Mouse (Mus musculus): ENCODE measurements at regions not wholly inside any gene's neighbourhood (a gene's known extent, or its start where the extent isn't known, plus 50 kb on each side); places are given as distances from the start of the nearest gene placed in this dataset.

DNA sequence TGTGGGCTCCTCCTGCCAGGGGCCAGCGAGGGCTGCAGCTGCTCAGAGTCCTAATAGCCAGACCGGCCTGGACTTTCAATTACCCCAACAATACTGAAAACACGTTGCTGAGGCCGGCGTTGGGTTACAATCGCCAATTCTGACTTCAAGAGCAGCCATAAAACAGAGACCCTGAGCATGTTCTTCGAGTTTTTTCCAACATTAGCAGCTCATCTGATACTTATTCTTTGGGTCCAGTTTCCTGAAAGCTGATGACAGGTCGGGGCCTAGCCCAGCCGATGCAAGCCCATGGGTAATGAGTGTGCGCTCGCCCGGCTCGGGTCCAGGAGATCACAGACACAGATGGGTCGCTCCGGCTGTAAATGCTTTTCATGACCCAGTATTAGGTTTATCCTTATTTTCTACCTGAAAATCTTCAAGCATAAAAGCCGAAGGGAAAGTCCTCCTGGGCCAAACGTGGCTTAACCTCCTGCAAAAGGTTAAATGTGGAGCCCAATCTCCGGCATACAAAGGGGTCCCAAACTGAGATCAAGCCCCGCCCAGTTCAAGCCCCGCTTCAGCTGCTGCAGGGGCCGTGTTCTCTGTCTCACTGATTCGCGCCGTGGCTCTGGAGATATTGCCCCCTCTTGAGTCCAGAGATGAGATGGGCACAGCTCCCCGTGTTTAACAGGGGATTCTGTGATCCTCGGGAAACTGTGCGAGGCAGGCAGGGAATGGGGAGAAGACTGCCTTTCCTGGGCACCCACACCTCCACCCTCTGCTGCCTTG lies 73.6 kb upstream of the Actrt2 start:
- H3K9me3 ChIP-seq (ENCODE audit: control insufficient read depth, low read length), result no peaks in the 10 kb centered on the region
- H3K4me2 ChIP-seq (ENCODE audit: low read depth), result no peak overlapping the region
- H3K27ac ChIP-seq, result no peak overlapping the region
- ATAC-seq (ENCODE audit: insufficient read depth) (no peak), DNase-seq (ENCODE audit: low read depth in 3 of 3, low spot score in 3 of 3) (no peak)
- TF ChIP-seq EP300 (IDR thresholded peaks at IDR 0.05; ENCODE audit: low read depth) (no peak), CTCF (IDR thresholded peaks at IDR 0.05; ENCODE audit: low read depth) (no peak)
- H3K4me1 ChIP-seq (replicated peaks; ENCODE audit: control insufficient read depth in 2 of 2, insufficient read depth in 2 of 2, low read length in 1 of 2), result no peaks in the 10 kb centered on the region
- H3K4me3 ChIP-seq (ENCODE audit: insufficient read depth in 1 of 2, low read depth in 2 of 2, low read length in 2 of 2), result no peak overlapping the region
- no peaks in the 10 kb centered on the region for H3K36me3 ChIP-seq (replicated peaks; ENCODE audit: control insufficient read depth, insufficient read depth, low read depth)
- no peaks in the 10 kb centered on the region for H3K27me3 ChIP-seq (ENCODE audit: control insufficient read depth, insufficient read depth, low read length)
- WGBS (ENCODE audit: insufficient replicate concordance), result 51% methylated on average over 27 of the region's 27 CpGs
- no peak overlapping the region for H3K9ac ChIP-seq (replicated peaks)

DNA sequence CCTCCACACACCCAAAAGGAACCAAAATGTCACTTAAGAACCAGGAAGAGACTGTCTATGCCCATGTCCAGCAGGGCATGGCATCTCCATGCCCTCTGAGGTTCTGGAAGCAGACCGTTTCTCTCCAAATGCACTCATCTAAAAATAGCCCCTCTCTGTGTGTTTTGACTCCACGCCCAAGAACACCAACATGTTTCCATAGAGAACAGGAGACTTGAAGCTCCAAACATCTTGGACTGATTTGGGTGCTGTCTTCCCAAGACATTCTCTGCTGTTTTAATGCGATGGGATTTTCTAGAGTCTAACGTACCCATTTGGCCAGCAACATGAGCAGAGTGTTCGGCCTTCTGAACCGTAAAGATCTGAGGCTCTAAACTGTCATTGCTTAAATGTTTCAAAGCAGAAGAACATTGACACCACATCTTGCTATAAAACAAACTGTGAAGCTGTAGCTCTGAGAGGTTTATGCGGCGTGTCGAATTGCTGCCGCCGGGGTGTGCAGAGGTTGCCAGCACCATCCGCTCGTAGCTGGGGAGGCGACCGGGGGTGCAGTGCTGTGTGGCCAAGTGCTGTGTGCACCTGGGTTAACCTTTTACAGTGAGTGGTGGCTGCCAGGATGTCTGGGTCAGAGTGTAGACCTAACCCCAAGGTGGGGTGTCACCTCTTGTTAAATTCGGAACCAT lies 78.8 kb upstream of the Actrt2 start:
- TF ChIP-seq EP300 (IDR thresholded peaks at IDR 0.05; ENCODE audit: low read depth) (no peak), CTCF (IDR thresholded peaks at IDR 0.05; ENCODE audit: low read depth) (no peak)
- no peaks in the 10 kb centered on the region for H3K4me1 ChIP-seq (replicated peaks; ENCODE audit: control insufficient read depth in 2 of 2, insufficient read depth in 2 of 2, low read length in 1 of 2)

DNA sequence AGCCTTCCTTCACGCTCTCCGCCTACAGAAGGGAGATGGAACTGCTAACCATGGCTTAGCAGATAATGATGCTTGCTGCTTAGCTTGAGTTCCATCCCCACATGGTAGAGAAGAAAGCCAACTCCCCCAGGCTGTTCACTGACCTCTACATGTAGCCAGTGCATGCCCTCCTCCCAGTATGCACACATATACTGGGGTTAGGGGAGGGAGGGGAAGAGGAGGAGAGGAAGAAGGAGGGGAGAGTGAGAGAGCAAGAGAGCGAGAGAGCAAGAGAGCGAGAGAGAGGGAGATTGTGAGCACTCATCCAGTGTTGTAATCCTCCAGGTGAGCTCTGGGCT lies 79.3 kb upstream of the Actrt2 start:
- H3K9me3 ChIP-seq (ENCODE audit: control insufficient read depth, low read length), result no peaks in the 10 kb centered on the region
- ATAC-seq (ENCODE audit: insufficient read depth) (no peak), DNase-seq (ENCODE audit: low read depth in 3 of 3, low spot score in 3 of 3) (no peak)
- WGBS (ENCODE audit: insufficient replicate concordance), result 64% methylated on average over 4 of the region's 4 CpGs
- no peak overlapping the region for H3K27ac ChIP-seq
- H3K27me3 ChIP-seq (ENCODE audit: control insufficient read depth, insufficient read depth, low read length), result no peaks in the 10 kb centered on the region
- no peak overlapping the region for H3K4me2 ChIP-seq (ENCODE audit: low read depth)
- no peaks in the 10 kb centered on the region for H3K4me1 ChIP-seq (replicated peaks; ENCODE audit: control insufficient read depth in 2 of 2, insufficient read depth in 2 of 2, low read length in 1 of 2)
- no peak for TF ChIP-seq CTCF (IDR thresholded peaks at IDR 0.05; ENCODE audit: low read depth)
- TF ChIP-seq EP300 (IDR thresholded peaks at IDR 0.05; ENCODE audit: low read depth), result no peak
- H3K4me3 ChIP-seq (ENCODE audit: insufficient read depth in 1 of 2, low read depth in 2 of 2, low read length in 2 of 2), result no peak overlapping the region
- H3K9ac ChIP-seq (replicated peaks), result no peak overlapping the region
- H3K36me3 ChIP-seq (replicated peaks; ENCODE audit: control insufficient read depth, insufficient read depth, low read depth), result no peaks in the 10 kb centered on the region

More for the DNA sequence above, 78.8 kb upstream of the Actrt2 start:
- H3K4me3 ChIP-seq (ENCODE audit: insufficient read depth in 1 of 2, low read depth in 2 of 2, low read length in 2 of 2), result no peak overlapping the region
- no peaks in the 10 kb centered on the region for H3K9me3 ChIP-seq (ENCODE audit: control insufficient read depth, low read length)
- WGBS (ENCODE audit: insufficient replicate concordance), result 73% methylated on average over 16 of the region's 16 CpGs
- ATAC-seq (ENCODE audit: insufficient read depth) (no peak), DNase-seq (ENCODE audit: low read depth in 3 of 3, low spot score in 3 of 3) (no peak)
- no peaks in the 10 kb centered on the region for H3K36me3 ChIP-seq (replicated peaks; ENCODE audit: control insufficient read depth, insufficient read depth, low read depth)
- no peak overlapping the region for H3K4me2 ChIP-seq (ENCODE audit: low read depth)
- H3K27ac ChIP-seq, result no peak overlapping the region
- H3K9ac ChIP-seq (replicated peaks), result no peak overlapping the region
- H3K27me3 ChIP-seq (ENCODE audit: control insufficient read depth, insufficient read depth, low read length), result no peaks in the 10 kb centered on the region

DNA sequence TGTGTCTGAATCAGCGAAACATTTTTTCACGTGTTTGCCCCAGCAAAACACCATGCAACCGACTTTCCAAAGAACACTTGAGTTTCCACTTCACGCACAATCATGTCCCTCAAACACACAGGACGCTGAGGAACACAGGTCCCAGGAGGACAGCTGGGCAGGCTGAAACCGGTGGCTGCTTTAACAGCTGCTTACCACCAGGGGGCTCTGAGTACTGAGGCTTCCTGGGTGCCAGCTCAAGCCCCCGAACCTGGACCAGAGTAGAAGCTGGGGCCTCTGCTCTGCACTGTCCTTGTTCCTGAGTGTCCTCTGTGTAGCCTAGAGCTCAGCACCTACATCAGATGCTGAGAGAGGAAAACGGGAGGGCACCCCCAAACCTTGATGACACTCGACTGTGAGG lies 81.5 kb upstream of the Actrt2 start:
- ATAC-seq (ENCODE audit: insufficient read depth) (no peak), DNase-seq (ENCODE audit: low read depth in 3 of 3, low spot score in 3 of 3) (no peak)
- TF ChIP-seq EP300 (IDR thresholded peaks at IDR 0.05; ENCODE audit: low read depth), result no peak
- TF ChIP-seq CTCF (IDR thresholded peaks at IDR 0.05; ENCODE audit: low read depth), result peak; percentile 83
- no peaks in the 10 kb centered on the region for H3K9me3 ChIP-seq (ENCODE audit: control insufficient read depth, low read length)
- H3K4me3 ChIP-seq (ENCODE audit: insufficient read depth in 1 of 2, low read depth in 2 of 2, low read length in 2 of 2), result no peak overlapping the region
- H3K36me3 ChIP-seq (replicated peaks; ENCODE audit: control insufficient read depth, insufficient read depth, low read depth), result no peaks in the 10 kb centered on the region
- no peak overlapping the region for H3K9ac ChIP-seq (replicated peaks)
- H3K27me3 ChIP-seq (ENCODE audit: control insufficient read depth, insufficient read depth, low read length), result no peaks in the 10 kb centered on the region
- no peaks in the 10 kb centered on the region for H3K4me1 ChIP-seq (replicated peaks; ENCODE audit: control insufficient read depth in 2 of 2, insufficient read depth in 2 of 2, low read length in 1 of 2)
- no peak overlapping the region for H3K27ac ChIP-seq
- no peak overlapping the region for H3K4me2 ChIP-seq (ENCODE audit: low read depth)
- WGBS (ENCODE audit: insufficient replicate concordance), result 31% methylated on average over 9 of the region's 9 CpGs

DNA sequence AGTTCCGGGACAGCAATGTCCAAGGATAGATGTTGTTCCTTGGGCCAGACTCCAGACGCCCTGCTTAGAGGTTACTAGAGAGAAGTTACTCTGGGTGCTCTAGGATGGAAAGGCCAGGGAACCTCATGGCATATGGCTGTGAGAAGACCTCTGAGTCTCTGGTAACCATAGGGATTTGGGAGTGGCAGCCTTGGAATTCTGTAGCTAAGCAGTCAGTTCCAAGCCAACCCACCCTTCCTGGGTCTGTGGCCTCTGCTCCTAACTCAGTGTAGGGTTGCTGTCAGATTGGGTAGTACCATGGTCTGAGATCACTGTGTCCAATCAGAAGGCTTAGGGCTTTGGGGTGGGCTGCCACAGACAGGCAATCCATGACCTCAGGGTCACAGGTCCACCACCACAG lies 82.3 kb upstream of the Actrt2 start:
- no peaks in the 10 kb centered on the region for H3K27me3 ChIP-seq (ENCODE audit: control insufficient read depth, insufficient read depth, low read length)
- H3K36me3 ChIP-seq (replicated peaks; ENCODE audit: control insufficient read depth, insufficient read depth, low read depth), result no peaks in the 10 kb centered on the region
- no peak overlapping the region for H3K4me3 ChIP-seq (ENCODE audit: insufficient read depth in 1 of 2, low read depth in 2 of 2, low read length in 2 of 2)
- no peak overlapping the region for H3K4me2 ChIP-seq (ENCODE audit: low read depth)
- WGBS (ENCODE audit: insufficient replicate concordance), result 47% methylated on average over 2 of the region's 2 CpGs
- H3K9ac ChIP-seq (replicated peaks), result no peak overlapping the region
- no peak overlapping the region for H3K27ac ChIP-seq
- TF ChIP-seq CTCF (IDR thresholded peaks at IDR 0.05; ENCODE audit: low read depth) (no peak), EP300 (IDR thresholded peaks at IDR 0.05; ENCODE audit: low read depth) (no peak)
- no peaks in the 10 kb centered on the region for H3K4me1 ChIP-seq (replicated peaks; ENCODE audit: control insufficient read depth in 2 of 2, insufficient read depth in 2 of 2, low read length in 1 of 2)
- peak; percentile 23; the same call in 1 of the 2 replicates for ATAC-seq (ENCODE audit: insufficient read depth)
- no peak for DNase-seq (ENCODE audit: low read depth in 3 of 3, low spot score in 3 of 3)
- no peaks in the 10 kb centered on the region for H3K9me3 ChIP-seq (ENCODE audit: control insufficient read depth, low read length)

All from liver, embryonic 14.5 days (tissue).